Mouse (Mus musculus): ENCODE results near the gene Fkbp14. TPM values are rescaled to one million over a fixed set of nuclear protein-coding genes. Genes with fewer than 3 reads are reported as not detected.

Gene Fkbp14
- total RNA-seq (2014; rRNA removed), result 5.6 and 8.2 TPM in 2 replicates
- 5.4 and 6.4 TPM in 2 replicates for polyA plus RNA-seq (2015; fragmentation: Nextera tagmentation; extraction: Ambion mirVana)

DNA sequence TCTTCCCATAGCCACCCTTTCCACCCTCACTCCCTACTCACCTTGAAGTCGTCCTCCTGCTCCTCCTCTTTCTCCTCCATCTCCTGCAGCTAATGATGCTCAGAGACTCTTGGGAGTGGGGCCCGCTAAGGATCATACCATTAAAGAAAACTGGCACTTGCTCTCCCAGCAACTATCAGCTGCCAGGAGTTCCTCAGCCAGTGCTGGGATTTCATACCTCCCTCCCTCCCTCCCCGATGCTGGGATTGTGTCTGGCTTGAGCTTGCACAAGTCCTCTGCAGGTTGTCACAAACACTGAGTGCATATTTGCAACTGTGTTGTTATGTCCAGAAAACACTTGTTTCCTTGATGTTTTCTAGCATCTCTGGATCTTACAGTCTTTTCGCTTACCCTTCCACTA is at the start of gene Fkbp14:
TSS of gene Fkbp14 (minus strand) at position 101 of the 400 bp plus-strand sequence.
- H3K4me2 ChIP-seq (ENCODE audit: low read depth, low read length, poor library complexity, severe bottlenecking), result peak within 1 kb of the TSS; percentile 81
- no peaks in the 10 kb centered on the region for H3K9me3 ChIP-seq (ENCODE audit: low read length)
- H3K27me3 ChIP-seq (ENCODE audit: insufficient read depth, low read length), result no peaks in the 10 kb centered on the region
- ATAC-seq (ENCODE audit: low FRiP score), result no peak
- no peak for TF ChIP-seq CTCF (IDR thresholded peaks at IDR 0.05)
- H3K4me3 ChIP-seq (ENCODE audit: low read depth, low read length), result peak within 1 kb of the TSS; percentile 83
- DNase-seq (ENCODE audit: low spot score), result no peak
- no peaks in the 10 kb centered on the region for H3K4me1 ChIP-seq (ENCODE audit: insufficient read depth, low read length)
- no peaks in the 10 kb centered on the region for H3K36me3 ChIP-seq (ENCODE audit: insufficient read depth, low read length)
- H3K27ac ChIP-seq (ENCODE audit: low read depth, low read length), result no peak within 1 kb of the TSS
- WGBS, result 80% methylated on average over 4 of the region's 4 CpGs
- H3K9ac ChIP-seq (replicated peaks; ENCODE audit: low read length, poor library complexity, severe bottlenecking), result no peak within 1 kb of the TSS

DNA sequence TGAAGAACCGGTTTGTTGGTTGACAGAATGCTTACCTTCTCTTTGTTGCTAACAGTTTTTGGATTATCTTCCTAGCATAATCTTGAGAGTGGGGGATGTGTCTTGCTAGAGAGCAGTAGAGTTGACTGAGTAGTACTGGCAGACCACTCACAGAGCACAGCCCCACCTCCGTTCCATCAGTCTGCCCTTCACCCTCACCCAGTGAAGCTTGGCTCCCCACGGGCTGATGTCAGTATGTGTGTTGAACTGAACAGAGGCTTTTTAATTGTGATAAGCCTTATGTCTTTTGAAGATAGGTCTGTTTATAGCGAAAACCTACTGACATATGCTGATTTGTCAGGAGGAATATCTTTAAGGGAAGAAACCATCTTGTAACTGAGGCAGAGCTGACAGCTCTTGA is 46.1 kb upstream of the Fkbp14 start:
- Histone ChIP-seq H3K4me2 (ENCODE audit: low read depth, low read length, poor library complexity, severe bottlenecking) (no peak overlapping the region), H3K36me3 (ENCODE audit: insufficient read depth, low read length) (0 out of 2 replicates have a peak, but pooled peaks cover 8% of the 10 kb centered on the region), H3K27ac (ENCODE audit: low read depth, low read length) (no peak overlapping the region), H3K9ac (replicated peaks; ENCODE audit: low read length, poor library complexity, severe bottlenecking) (no peak overlapping the region), H3K9me3 (ENCODE audit: low read length) (no peaks in the 10 kb centered on the region), H3K4me1 (ENCODE audit: insufficient read depth, low read length) (no peaks in the 10 kb centered on the region), H3K4me3 (ENCODE audit: low read depth, low read length) (no peak overlapping the region), H3K27me3 (ENCODE audit: insufficient read depth, low read length) (no peaks in the 10 kb centered on the region)
- TF ChIP-seq CTCF (IDR thresholded peaks at IDR 0.05), result no peak
- DNase-seq (ENCODE audit: low spot score) (no peak), ATAC-seq (ENCODE audit: low FRiP score) (no peak)
- WGBS, result 89% methylated on average over 4 of the region's 4 CpGs

DNA sequence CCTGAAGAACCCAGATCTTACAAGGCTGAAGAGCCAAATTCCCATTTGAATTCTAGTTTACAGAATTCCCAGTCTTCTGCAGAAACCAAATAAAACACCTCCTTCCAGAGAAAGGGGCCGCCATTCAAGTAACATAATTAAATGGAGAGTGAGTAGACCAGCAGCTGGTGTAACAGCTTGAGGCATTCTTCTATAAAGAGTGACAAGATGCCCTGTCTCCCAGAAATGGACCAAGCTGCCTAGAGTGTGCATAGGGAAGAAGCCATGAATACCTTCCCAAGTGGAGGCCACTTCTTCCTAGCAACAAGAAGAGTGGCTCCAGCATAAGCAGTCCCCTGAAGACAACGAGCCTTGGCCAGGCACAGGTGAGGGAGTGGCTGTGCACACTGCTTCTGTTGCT is 44.8 kb upstream of the Fkbp14 start:
- 96% methylated on average over 2 of the region's 2 CpGs for WGBS
- no peak for ATAC-seq (ENCODE audit: low FRiP score)
- Histone ChIP-seq H3K36me3 (ENCODE audit: insufficient read depth, low read length) (peaks cover 12% of the 10 kb centered on the region; the same call in 1 of the 2 replicates), H3K9me3 (ENCODE audit: low read length) (no peaks in the 10 kb centered on the region), H3K4me1 (ENCODE audit: insufficient read depth, low read length) (no peaks in the 10 kb centered on the region), H3K27ac (ENCODE audit: low read depth, low read length) (no peak overlapping the region), H3K9ac (replicated peaks; ENCODE audit: low read length, poor library complexity, severe bottlenecking) (no peak overlapping the region), H3K4me3 (ENCODE audit: low read depth, low read length) (no peak overlapping the region), H3K4me2 (ENCODE audit: low read depth, low read length, poor library complexity, severe bottlenecking) (no peak overlapping the region), H3K27me3 (ENCODE audit: insufficient read depth, low read length) (no peaks in the 10 kb centered on the region)
- DNase-seq (ENCODE audit: low spot score), result no peak
- no peak for TF ChIP-seq CTCF (IDR thresholded peaks at IDR 0.05)

DNA sequence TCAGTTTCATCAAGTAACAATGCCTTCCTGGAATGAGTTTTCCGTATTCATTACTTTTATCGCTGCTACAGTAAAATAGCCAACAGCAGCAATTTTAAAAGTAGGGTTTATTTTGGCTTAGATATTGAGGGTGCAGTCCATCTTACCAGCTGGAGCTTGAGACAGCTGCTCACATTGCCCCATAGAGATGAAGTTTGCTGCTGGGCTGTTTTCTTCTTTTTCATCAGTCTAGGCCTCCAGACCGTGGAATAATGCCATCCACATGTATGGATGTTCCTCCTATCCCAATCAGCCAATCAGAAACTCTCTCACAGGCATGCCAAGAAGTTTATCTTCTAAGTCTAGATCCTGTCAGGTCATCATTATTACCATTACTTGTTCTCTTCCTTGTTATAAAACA is 42.8 kb upstream of the Fkbp14 start:
- ATAC-seq (ENCODE audit: low FRiP score) (no peak), DNase-seq (ENCODE audit: low spot score) (no peak)
- Histone ChIP-seq H3K27ac (ENCODE audit: low read depth, low read length) (no peak overlapping the region), H3K4me2 (ENCODE audit: low read depth, low read length, poor library complexity, severe bottlenecking) (no peak overlapping the region), H3K9ac (replicated peaks; ENCODE audit: low read length, poor library complexity, severe bottlenecking) (no peak overlapping the region), H3K9me3 (ENCODE audit: low read length) (no peaks in the 10 kb centered on the region), H3K4me1 (ENCODE audit: insufficient read depth, low read length) (no peaks in the 10 kb centered on the region), H3K36me3 (ENCODE audit: insufficient read depth, low read length) (peaks cover 14% of the 10 kb centered on the region; the same call in 1 of the 2 replicates), H3K4me3 (ENCODE audit: low read depth, low read length) (no peak overlapping the region), H3K27me3 (ENCODE audit: insufficient read depth, low read length) (no peaks in the 10 kb centered on the region)
- 91% methylated on average over 3 of the region's 3 CpGs for WGBS
- TF ChIP-seq CTCF (IDR thresholded peaks at IDR 0.05), result no peak

DNA sequence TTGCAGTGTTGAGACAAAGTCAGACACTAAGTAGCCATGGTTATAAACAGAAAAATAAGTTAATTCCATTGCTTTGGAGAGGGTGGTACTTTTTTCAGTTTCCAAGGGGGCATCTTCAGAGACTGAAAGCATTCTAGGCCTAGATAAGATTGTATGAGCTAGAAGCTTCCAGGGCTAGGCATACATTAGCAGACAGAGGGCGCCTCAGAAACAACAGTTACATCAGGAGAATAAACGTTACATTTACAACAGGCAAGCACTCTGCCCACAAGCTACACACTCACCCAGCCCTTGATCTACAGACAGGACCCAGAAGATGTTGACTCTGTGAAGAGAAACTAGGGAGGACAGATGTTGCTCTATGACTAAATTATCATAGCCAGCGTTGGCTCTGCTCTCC is 34.4 kb upstream of the Fkbp14 start:
- peak; percentile 74 for TF ChIP-seq CTCF (IDR thresholded peaks at IDR 0.05)
- ATAC-seq (ENCODE audit: low FRiP score), result no peak
- H3K9me3 ChIP-seq (ENCODE audit: low read length), result no peaks in the 10 kb centered on the region
- H3K9ac ChIP-seq (replicated peaks; ENCODE audit: low read length, poor library complexity, severe bottlenecking), result no peak overlapping the region
- no peaks in the 10 kb centered on the region for H3K27me3 ChIP-seq (ENCODE audit: insufficient read depth, low read length)
- no peak overlapping the region for H3K4me2 ChIP-seq (ENCODE audit: low read depth, low read length, poor library complexity, severe bottlenecking)
- peak; percentile 59 for DNase-seq (ENCODE audit: low spot score)
- H3K4me1 ChIP-seq (ENCODE audit: insufficient read depth, low read length), result no peaks in the 10 kb centered on the region
- no peak overlapping the region for H3K27ac ChIP-seq (ENCODE audit: low read depth, low read length)
- WGBS, result 48% methylated on average over 3 of the region's 3 CpGs
- H3K4me3 ChIP-seq (ENCODE audit: low read depth, low read length), result no peak overlapping the region
- H3K36me3 ChIP-seq (ENCODE audit: insufficient read depth, low read length), result peaks cover 19% of the 10 kb centered on the region

DNA sequence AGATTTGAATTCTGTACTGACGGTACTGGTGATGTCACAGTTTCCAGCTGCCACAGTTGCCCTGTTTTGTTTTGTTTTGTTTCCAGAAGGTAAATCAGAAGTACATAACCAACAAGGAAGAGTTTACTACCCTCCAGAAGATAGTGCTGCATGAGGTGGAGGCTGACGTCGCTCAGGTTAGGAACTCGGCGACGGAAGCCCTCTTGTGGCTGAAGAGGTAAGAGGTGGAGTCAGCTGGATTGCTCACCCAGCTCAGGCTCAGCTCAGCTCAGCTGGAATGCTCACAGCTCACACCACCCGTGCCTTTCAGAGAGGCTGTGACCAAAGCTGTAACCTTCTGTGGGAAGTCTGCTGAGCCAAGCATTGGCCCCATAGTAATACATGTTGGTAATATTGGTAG is 32.6 kb upstream of the Fkbp14 start:
- H3K36me3 ChIP-seq (ENCODE audit: insufficient read depth, low read length), result peaks cover 21% of the 10 kb centered on the region
- DNase-seq (ENCODE audit: low spot score), result peak; percentile 23
- 36% methylated on average over 7 of the region's 7 CpGs for WGBS

More for the DNA sequence above, 32.6 kb upstream of the Fkbp14 start:
- H3K4me3 ChIP-seq (ENCODE audit: low read depth, low read length), result no peak overlapping the region
- no peak for ATAC-seq (ENCODE audit: low FRiP score)
- no peaks in the 10 kb centered on the region for H3K9me3 ChIP-seq (ENCODE audit: low read length)
- H3K27ac ChIP-seq (ENCODE audit: low read depth, low read length), result no peak overlapping the region
- no peaks in the 10 kb centered on the region for H3K27me3 ChIP-seq (ENCODE audit: insufficient read depth, low read length)
- peak; percentile 68 for TF ChIP-seq CTCF (IDR thresholded peaks at IDR 0.05)
- H3K4me1 ChIP-seq (ENCODE audit: insufficient read depth, low read length), result no peaks in the 10 kb centered on the region
- H3K9ac ChIP-seq (replicated peaks; ENCODE audit: low read length, poor library complexity, severe bottlenecking), result no peak overlapping the region
- no peak overlapping the region for H3K4me2 ChIP-seq (ENCODE audit: low read depth, low read length, poor library complexity, severe bottlenecking)

Measured in midbrain, postnatal 0 days (tissue).